Mouse (Mus musculus) limb, embryonic 12.5 days (tissue): ENCODE results near the gene Car2. TPM values are rescaled to one million over a fixed set of nuclear protein-coding genes. Genes with fewer than 3 reads are reported as not detected.

Experiments used
- ATAC-seq: fragments of 200-750 bp; cut with Nextera tagmentation; 2 replicates; pipeline ENCODE4 v1.8.0; 2017; ENCODE audit warnings: low read depth, moderate TSS enrichment; ENCODE audit not compliant: insufficient number of reproducible peaks, insufficient read depth, low FRiP score, low TSS enrichment
- H3K27ac ChIP-seq: fragments of 300-500 bp; sonication (generic); 2 replicates; pipeline ENCODE4 v1.5.1; 2016; ENCODE audit warnings: mild to moderate bottlenecking, moderate library complexity
- H3K27me3 ChIP-seq: fragments of 300-500 bp; sonication (generic); 2 replicates; pipeline ENCODE4 v1.6.1; 2016; ENCODE audit warnings: mild to moderate bottlenecking, moderate library complexity
- H3K36me3 ChIP-seq: fragments of 300-500 bp; sonication (generic); 2 replicates; pipeline ENCODE4 v1.6.1; 2016; ENCODE audit warnings: mild to moderate bottlenecking, moderate library complexity
- H3K4me1 ChIP-seq: fragments of 300-500 bp; sonication (generic); replicated peaks from 2 replicates; pipeline ENCODE4 v1.6.1; 2016
- H3K4me2 ChIP-seq: fragments of 300-500 bp; sonication (generic); 2 replicates; pipeline ENCODE4 v1.6.1; 2016; ENCODE audit warnings: mild to moderate bottlenecking, moderate library complexity
- H3K4me3 ChIP-seq: fragments of 300-500 bp; sonication (generic); replicated peaks from 2 replicates; pipeline ENCODE4 v1.5.1; 2016; ENCODE audit warnings: mild to moderate bottlenecking
- H3K9ac ChIP-seq: fragments of 300-500 bp; sonication (generic); replicated peaks from 2 replicates; pipeline ENCODE4 v1.6.1; 2016; ENCODE audit warnings: mild to moderate bottlenecking, moderate library complexity
- H3K9me3 ChIP-seq: fragments of 300-500 bp; sonication (generic); 2 replicates; pipeline ENCODE4 v1.6.1; 2016; ENCODE audit warnings: mild to moderate bottlenecking, moderate library complexity
- WGBS: fragments of 180-500 bp; shearing (Covaris S2); methylation state at CpG from one replicate; pipeline ENCODE4 v1.1.7; 2016; 5-methylcytosine and 5-hydroxymethylcytosine counted together
- polyA plus RNA-seq: library from polyadenylated mRNA; unstranded; fragments of >200 nt; fragmentation: Nextera tagmentation; extraction: Ambion mirVana; gene quantifications from 2 replicates; pipeline ENCODE4 v1.2.1, GENCODE M21; 2016

Car2 gene
- polyA plus RNA-seq = 43.8 and 44.6 TPM in 2 replicates

DNA sequence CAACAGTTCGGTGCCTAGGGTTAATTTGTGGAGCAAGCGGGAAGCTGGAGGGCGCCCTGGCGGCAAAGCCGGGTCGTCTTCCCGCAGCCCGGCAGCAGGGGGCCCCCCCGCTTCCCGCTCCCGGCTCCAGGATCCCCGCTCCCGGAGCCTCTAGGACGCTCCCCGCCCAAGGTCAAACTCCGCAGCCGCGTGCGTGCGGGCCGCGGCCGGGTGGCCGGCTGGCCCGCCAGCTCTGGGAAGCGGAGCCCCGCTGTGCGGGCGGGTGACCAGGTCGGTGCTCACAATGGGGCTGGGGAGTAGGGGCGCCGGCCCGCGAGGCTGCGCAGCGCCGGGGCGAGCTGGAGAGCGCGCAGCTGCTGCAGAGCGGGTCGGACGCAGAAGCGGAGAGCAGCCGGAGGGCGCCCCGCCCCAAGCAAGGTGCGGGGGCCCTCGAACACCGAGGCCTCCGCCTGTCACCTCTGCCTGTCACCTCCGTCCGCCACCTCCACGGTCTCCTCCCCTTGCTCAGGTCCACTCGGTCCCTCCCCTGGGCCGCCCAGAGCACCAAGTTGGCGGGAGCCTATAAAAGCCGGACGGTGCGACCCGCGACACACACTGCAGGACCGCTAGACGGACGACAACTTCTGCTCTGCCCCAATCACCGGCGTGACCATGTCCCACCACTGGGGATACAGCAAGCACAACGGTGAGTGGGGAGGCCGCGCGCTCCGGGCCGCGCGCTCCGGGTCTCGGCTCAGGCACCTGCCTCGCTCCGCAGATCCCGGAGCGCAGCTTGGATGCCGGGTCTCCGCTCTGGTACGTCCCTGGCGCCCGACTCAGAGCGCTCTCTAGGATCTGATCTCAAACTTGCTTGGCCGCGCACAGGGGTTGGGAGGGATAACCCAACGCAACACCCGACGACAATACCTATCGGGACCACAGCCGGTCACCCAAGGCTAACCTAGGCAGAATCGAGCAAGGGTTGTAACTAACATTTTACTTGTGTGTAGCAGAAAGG lies at the start of gene Car2:
TSS of gene Car2 (plus strand) at position 172 of the 997 bp plus-strand sequence.
- Histone ChIP-seq H3K4me1 (no peaks in the 10 kb centered on the region), H3K27ac (no peak within 1 kb of the TSS), H3K4me2 (peak within 1 kb of the TSS; percentile 89), H3K36me3 (no peaks in the 10 kb centered on the region), H3K27me3 (peaks cover 36% of the 10 kb centered on the region), H3K4me3 (peak within 1 kb of the TSS; percentile 70), H3K9ac (peak within 1 kb of the TSS; percentile 66), H3K9me3 (no peaks in the 10 kb centered on the region)
- peak; percentile 88 for ATAC-seq
- under 1% methylated on average over 93 of the region's 95 CpGs for WGBS

DNA sequence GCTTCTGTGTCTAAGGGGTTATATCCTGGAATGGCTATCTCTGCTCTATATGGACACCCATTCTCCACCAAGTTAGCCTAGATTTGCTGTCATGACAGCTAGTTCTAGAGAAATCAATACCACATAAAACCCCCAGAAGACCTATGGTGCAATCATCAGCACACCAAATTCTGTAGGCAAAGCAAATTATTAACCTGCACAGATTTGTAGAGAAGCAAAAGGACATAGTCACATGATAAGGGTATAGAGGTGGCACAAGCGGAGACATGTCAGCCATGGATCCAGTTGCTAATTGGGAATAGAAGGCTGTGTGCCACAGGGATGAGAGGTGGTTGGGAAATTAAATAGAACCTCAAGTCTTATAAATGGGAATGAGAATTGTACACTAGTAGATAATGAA lies 47.1 kb upstream of the Car2 start:
- H3K9ac ChIP-seq = no peak overlapping the region
- H3K9me3 ChIP-seq = no peaks in the 10 kb centered on the region
- H3K36me3 ChIP-seq = no peaks in the 10 kb centered on the region
- H3K4me2 ChIP-seq = no peak overlapping the region
- H3K27me3 ChIP-seq = no peaks in the 10 kb centered on the region
- no peak overlapping the region for H3K4me3 ChIP-seq
- 93% methylated on average over 1 of the region's 1 CpGs for WGBS
- ATAC-seq = no peak
- no peak overlapping the region for H3K27ac ChIP-seq
- H3K4me1 ChIP-seq = no peaks in the 10 kb centered on the region

DNA sequence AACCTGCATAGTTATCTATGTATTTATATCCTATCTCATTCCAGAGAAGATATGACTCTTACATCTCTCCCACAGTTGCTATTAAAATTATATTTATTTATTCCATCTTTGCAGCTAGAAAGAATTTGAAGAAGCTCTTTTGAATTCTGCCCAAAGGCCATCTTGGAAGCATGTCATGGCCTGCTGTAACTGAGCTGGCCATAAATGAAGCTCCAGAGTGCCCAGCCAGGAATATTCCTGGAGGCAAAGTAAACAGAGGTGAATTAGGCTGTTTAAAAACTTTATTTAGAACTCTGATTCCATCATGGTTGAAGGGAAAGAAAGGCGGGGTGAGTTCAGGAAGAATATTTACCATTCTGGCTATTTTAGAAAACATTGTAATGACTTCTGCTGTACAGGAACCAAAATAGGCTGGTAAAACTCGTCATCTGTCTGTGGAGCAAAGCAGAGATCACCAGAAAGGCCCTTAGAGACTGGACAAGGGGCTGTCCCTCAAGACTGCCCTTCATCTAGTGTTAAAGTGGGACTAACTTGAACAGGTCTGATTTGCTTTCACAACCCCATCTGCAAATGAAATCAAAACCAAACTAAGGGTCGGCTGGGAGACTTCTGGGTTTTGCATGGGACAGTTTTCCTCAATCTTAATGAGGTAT lies 46.5 kb upstream of the Car2 start:
- WGBS = 82% methylated on average over 3 of the region's 3 CpGs
- Histone ChIP-seq H3K4me1 (no peaks in the 10 kb centered on the region), H3K4me2 (no peak overlapping the region), H3K36me3 (no peaks in the 10 kb centered on the region), H3K4me3 (no peak overlapping the region), H3K9me3 (0 out of 2 replicates have a peak, but pooled peaks cover 3% of the 10 kb centered on the region), H3K27me3 (no peaks in the 10 kb centered on the region), H3K9ac (no peak overlapping the region), H3K27ac (no peak overlapping the region)
- ATAC-seq = no peak

DNA sequence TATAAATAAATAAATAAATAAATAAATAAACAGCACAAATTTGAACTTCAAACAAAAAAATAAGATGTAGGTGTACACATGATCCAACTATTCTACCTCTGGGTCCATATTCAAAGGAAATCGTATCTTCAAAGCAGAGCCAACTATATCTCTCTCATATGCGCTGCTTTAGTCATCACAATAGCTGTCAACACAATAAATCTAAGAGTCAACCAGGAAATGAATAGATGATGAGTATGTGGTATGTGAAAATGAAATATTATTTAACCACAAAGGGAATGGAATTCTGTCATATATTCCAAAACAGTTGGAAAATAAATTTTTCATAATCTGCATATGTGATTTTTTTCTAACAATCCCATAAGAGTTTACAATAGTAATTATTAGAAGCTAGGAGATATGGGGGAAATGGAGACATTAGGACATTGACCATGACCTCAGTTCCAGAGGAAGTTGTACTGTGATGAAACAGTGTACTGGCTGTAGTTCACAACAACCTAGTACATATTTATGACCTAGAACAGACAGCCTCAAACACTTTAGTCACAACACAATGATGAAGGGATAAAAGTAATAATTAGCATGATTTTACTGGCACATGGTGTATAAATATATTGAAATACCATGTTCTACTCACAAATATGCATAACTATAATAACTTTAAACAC lies 37.4 kb upstream of the Car2 start:
- WGBS = 89% methylated on average over 2 of the region's 2 CpGs
- no peak overlapping the region for H3K9ac ChIP-seq
- no peaks in the 10 kb centered on the region for H3K36me3 ChIP-seq
- H3K27ac ChIP-seq = no peak overlapping the region
- no peak for ATAC-seq
- no peak overlapping the region for H3K4me2 ChIP-seq
- no peaks in the 10 kb centered on the region for H3K4me1 ChIP-seq
- 0 out of 2 replicates have a peak, but pooled peaks cover 5% of the 10 kb centered on the region for H3K9me3 ChIP-seq
- H3K4me3 ChIP-seq = no peak overlapping the region
- no peaks in the 10 kb centered on the region for H3K27me3 ChIP-seq

DNA sequence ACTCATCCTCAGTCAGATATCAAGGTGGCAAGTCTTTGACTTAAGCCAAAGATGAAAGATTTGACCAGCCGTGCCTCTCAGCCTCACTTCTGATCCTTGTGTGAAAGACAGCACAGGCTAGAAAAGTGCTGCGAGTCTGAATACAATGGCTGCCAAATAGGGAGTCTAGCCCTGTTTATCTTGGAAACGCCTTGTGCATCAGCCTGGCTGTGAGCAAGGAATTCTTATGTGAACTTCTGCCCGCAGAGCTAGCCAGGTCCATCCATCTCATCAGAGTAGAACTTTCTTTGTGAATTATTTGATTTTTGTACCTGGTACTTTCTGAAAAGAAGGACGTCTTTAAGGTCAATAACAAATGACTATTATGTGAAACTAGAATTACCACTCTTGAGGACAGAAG lies 32.1 kb upstream of the Car2 start:
- H3K9ac ChIP-seq = no peak overlapping the region
- no peaks in the 10 kb centered on the region for H3K9me3 ChIP-seq
- no peak for ATAC-seq
- no peak overlapping the region for H3K4me2 ChIP-seq
- H3K27me3 ChIP-seq = no peaks in the 10 kb centered on the region
- WGBS = 75% methylated on average over 5 of the region's 5 CpGs
- no peaks in the 10 kb centered on the region for H3K4me1 ChIP-seq
- no peak overlapping the region for H3K4me3 ChIP-seq
- no peaks in the 10 kb centered on the region for H3K36me3 ChIP-seq
- no peak overlapping the region for H3K27ac ChIP-seq

DNA sequence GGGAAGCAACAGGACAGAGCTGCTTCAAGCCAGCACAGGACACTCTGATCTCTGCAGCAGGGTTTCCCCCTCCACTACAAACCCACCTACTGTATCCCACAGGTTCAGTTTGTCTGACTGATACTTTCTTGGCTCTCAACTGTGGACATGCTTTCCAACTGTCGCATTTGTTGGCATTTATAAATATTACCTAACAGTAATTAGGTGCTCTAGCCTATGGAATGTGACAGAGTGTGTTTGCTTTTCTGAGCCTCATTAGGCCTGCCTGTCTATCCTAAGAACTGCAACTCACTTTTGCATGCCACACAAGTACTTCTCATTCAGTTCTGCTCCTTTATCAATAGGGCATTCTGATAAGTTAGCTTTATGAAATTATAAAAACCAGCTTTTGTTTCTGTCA lies 31.6 kb upstream of the Car2 start:
- H3K4me2 ChIP-seq = no peak overlapping the region
- no peak overlapping the region for H3K4me3 ChIP-seq
- 79% methylated on average over 1 of the region's 1 CpGs for WGBS
- no peak overlapping the region for H3K9ac ChIP-seq
- no peaks in the 10 kb centered on the region for H3K27me3 ChIP-seq
- no peak overlapping the region for H3K27ac ChIP-seq
- H3K9me3 ChIP-seq = no peaks in the 10 kb centered on the region
- no peak for ATAC-seq
- no peaks in the 10 kb centered on the region for H3K36me3 ChIP-seq
- H3K4me1 ChIP-seq = no peaks in the 10 kb centered on the region

DNA sequence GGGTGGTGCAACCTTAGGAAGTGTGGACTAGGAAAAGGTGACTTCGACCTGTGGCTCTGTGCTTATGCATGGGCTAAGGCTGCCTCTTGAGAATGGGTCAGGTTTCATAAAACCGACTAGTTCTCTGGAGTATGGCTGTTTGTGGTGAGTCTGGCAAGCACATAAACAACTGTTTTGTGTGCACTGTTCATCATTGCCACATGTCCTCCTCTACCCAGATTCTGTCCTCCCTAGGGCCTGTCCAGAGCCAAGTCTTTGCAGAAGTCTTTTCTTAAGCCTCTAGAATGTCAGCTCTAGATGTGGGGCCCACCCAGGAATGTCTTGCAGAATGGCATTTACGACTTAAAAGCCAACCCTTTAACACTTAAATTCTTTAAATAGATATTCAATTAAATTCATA lies 28.2 kb upstream of the Car2 start:
- no peak for ATAC-seq
- H3K27ac ChIP-seq = no peak overlapping the region
- no peaks in the 10 kb centered on the region for H3K27me3 ChIP-seq
- 72% methylated on average over 3 of the region's 3 CpGs for WGBS
- no peak overlapping the region for H3K4me2 ChIP-seq
- no peaks in the 10 kb centered on the region for H3K36me3 ChIP-seq
- H3K9me3 ChIP-seq = no peaks in the 10 kb centered on the region
- H3K4me1 ChIP-seq = no peaks in the 10 kb centered on the region
- no peak overlapping the region for H3K9ac ChIP-seq
- H3K4me3 ChIP-seq = no peak overlapping the region

DNA sequence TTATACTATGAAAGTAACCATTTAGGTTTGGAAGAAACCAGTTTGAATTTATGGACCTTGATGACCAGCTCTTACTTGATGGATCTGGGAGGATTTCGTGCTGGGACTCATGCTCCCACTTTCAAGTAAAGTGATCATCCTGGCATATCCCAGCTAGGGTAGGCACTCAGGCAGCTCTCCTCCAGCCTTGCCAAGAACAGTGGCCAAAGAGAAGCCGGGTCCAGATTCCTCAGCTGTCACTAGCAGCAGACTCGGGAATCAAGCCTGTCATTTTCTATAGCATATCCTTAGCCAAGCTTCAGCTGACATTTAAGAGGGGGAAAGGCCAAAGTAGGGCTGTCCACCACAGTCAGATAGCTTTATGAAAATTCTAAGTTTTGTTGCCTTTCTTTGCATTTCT lies 25.8 kb upstream of the Car2 start:
- H3K9ac ChIP-seq = no peak overlapping the region
- H3K4me2 ChIP-seq = no peak overlapping the region
- no peak for ATAC-seq

DNA sequence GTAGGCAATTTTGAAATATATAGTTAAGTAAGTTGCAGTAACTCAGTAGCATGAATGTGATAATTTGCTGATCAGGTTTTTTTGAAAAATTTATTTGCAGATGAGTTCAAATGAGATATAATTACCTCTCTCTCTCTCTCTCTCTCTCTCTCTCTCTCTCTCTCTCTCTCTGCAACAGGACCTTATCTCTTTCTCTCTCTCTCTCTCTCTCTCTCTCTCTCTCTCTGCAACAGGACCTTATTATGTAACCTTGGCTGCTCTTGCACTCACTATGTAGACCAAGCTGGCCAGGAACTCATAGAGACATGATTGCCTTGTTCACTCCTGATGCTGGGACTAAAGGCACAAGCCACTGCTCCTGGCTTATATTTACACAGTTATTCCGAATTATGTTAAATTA lies 24.9 kb upstream of the Car2 start:
- 81% methylated on average over 1 of the region's 1 CpGs for WGBS
- no peaks in the 10 kb centered on the region for H3K9me3 ChIP-seq
- ATAC-seq = no peak
- H3K27me3 ChIP-seq = no peaks in the 10 kb centered on the region
- H3K9ac ChIP-seq = no peak overlapping the region
- no peak overlapping the region for H3K4me2 ChIP-seq
- H3K4me1 ChIP-seq = no peaks in the 10 kb centered on the region
- no peak overlapping the region for H3K4me3 ChIP-seq
- H3K27ac ChIP-seq = no peak overlapping the region
- H3K36me3 ChIP-seq = no peaks in the 10 kb centered on the region

More for the DNA sequence above, 25.8 kb upstream of the Car2 start:
- no peak overlapping the region for H3K4me3 ChIP-seq
- no peaks in the 10 kb centered on the region for H3K9me3 ChIP-seq
- no peak overlapping the region for H3K27ac ChIP-seq
- H3K36me3 ChIP-seq = no peaks in the 10 kb centered on the region
- no peaks in the 10 kb centered on the region for H3K27me3 ChIP-seq
- H3K4me1 ChIP-seq = no peaks in the 10 kb centered on the region
- 79% methylated on average over 3 of the region's 3 CpGs for WGBS

DNA sequence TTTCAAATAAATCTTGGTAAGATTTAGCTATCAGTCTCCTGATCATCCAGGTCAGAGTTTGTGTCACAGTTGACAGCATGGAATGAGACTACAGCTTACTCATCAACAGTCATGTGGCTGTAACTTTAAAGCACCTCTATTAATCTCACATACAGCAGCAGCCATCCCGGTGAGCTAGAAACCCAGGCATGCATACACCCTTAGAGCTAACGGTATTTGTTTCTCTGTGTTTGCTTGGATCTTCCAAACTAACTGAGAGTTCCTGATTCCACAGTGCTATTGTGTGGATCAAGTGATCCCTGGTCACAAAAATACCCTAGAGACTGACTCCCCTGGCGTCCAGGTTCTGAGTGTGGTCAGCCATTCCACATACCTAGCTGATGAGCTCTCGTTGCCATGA lies 24.3 kb upstream of the Car2 start:
- no peak overlapping the region for H3K4me3 ChIP-seq
- WGBS = 49% methylated on average over 4 of the region's 4 CpGs

DNA sequence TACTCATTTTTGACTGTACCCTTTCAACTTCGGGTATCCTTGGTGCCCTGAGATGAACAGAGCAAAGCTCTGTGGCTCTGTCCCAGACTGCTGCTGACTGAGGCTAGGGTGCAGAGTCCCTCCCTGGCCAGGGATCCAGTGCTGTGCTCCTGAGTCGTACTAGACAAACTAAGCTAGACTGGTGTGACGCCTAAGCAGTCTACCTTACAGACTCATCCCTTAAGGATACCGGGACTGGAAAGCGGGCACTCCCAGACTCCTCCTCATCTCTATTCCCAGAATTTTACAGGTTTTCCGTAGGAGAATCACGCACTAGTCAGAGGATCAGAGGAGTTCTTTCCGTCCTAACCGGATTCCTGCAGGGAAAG lies 23.4 kb upstream of the Car2 start:
- ATAC-seq = peak; percentile 67; the same call in 1 of the 2 replicates
- Histone ChIP-seq H3K9me3 (no peaks in the 10 kb centered on the region), H3K4me3 (peak overlapping the region; percentile 35), H3K4me2 (peak overlapping the region; percentile 78), H3K36me3 (no peaks in the 10 kb centered on the region), H3K4me1 (no peaks in the 10 kb centered on the region), H3K27me3 (no peaks in the 10 kb centered on the region), H3K27ac (no peak overlapping the region), H3K9ac (peak overlapping the region; percentile 46)
- under 1% methylated on average over 9 of the region's 9 CpGs for WGBS

More for the DNA sequence above, 24.3 kb upstream of the Car2 start:
- Histone ChIP-seq H3K9ac (no peak overlapping the region), H3K4me1 (no peaks in the 10 kb centered on the region), H3K27me3 (no peaks in the 10 kb centered on the region), H3K4me2 (no peak overlapping the region), H3K36me3 (no peaks in the 10 kb centered on the region), H3K27ac (no peak overlapping the region), H3K9me3 (no peaks in the 10 kb centered on the region)
- ATAC-seq = no peak
